31 mouse cellular contexts compared by ENCODE assay signal in the genomic region with DNA sequence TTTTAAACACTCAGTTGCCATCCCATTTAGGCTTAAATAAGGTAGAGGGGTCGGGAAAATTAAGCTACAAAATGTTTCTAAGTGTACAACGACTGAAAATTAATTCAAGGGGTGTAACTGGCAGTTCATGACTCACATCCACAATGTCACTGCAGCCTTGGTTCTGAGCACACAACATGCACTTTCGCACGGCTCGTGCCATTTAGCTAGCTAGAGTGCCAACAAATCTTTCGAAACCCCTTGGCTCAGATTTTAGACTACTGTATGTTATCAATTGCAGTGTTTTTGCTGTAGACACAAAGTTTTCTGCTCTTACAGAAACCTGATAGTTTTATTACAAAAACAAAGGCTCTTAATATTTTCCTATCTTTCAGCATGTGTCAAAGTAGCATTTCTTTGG. TPM values are rescaled to one million over a fixed set of nuclear protein-coding genes. Genes with fewer than 3 reads are reported as not detected.
DNase-seq lines count a peak whose midpoint lies in the region; TF ChIP-seq lines count a peak whose summit lies in the region.
"Had no signal": no experiment of that assay in that cellular context is flagged by ENCODE, and none has a peak within 500 bp of the region (broad histone marks: within the 10 kb centered on the region; RNA-seq: fewer than 3 reads in every experiment).

No protein-coding gene starts in this region.

- H3K79me2 ChIP-seq in heart, adult 2 months (replicated peaks; ENCODE audit: control insufficient read depth, insufficient read depth, low read length) = peaks cover 3% of the 10 kb centered on the region; the same call in 1 of the 2 replicates

- peaks cover 8% of the 10 kb centered on the region for H3K4me1 ChIP-seq in heart, adult 2 months (ENCODE audit: control insufficient read depth, insufficient read depth, low read length)

- H3K27me3 ChIP-seq in heart, adult 2 months (ENCODE audit: control insufficient read depth, insufficient read depth, low read length) = no peaks in the 10 kb centered on the region
- H3K27me3 ChIP-seq: embryonic facial prominence, embryonic 12.5 days; hindbrain, embryonic 12.5 days; intestine, embryonic 15.5 days; limb, embryonic 12.5 days; midbrain, embryonic 13.5 days; stomach, embryonic 15.5 days had no signal

- H3K4me3 ChIP-seq in heart, adult 2 months = no peak overlapping the region
- H3K4me3 ChIP-seq: embryonic facial prominence, embryonic 12.5 days; hindbrain, embryonic 12.5 days; intestine, embryonic 15.5 days; layer of hippocampus, adult 2 months; limb, embryonic 12.5 days; liver, embryonic 12.5 days; midbrain, embryonic 13.5 days; stomach, embryonic 15.5 days had no signal

- intact Hi-C loops in heart, adult 2 months (cut with DNase I) = no loop called here
- intact Hi-C loops in left cerebral cortex, postnatal 36 days (cut with DNase I) = no loop called here

- peaks cover 8% of the 10 kb centered on the region; the same call in 1 of the 2 replicates for H3K36me3 ChIP-seq in heart, adult 2 months (ENCODE audit: control insufficient read depth, insufficient read depth, low read length)
- H3K36me3 ChIP-seq: intestine, embryonic 15.5 days; stomach, embryonic 15.5 days had no signal

- peak; percentile 56 for DNase-seq in heart, adult 11 months
- DNase-seq in heart, adult 2 months = no peak
- DNase-seq in 416B (ENCODE audit: low read depth) = peak; percentile 26
- peak; percentile 71 for DNase-seq in adrenal gland, postnatal 10 days
- peak; percentile 93 for DNase-seq in fibroblast of lung, adult 2 months (ENCODE audit: low read depth)
- DNase-seq in left cerebral cortex, postnatal 36 days (ENCODE audit: low spot score in 2 of 2) = no peak
- DNase-seq in layer of hippocampus, adult 9-10 months (ENCODE audit: low spot score) = no peak
- no peak for DNase-seq in thymus, postnatal 0 days (ENCODE audit: low spot score)
- DNase-seq: cerebellum, adult 11-12 months; cerebellum, adult 9-11 months; embryo, embryonic 11 days; gastrocnemius, postnatal 10 days; heart, postnatal 36 days; kidney, adult 2 months; kidney, postnatal 36 days; layer of hippocampus, postnatal 36 days; liver, postnatal 0 days; lung, postnatal 10 days; right cerebral cortex, postnatal 25 days had no signal

- TF ChIP-seq EP300 in heart, adult 2 months (IDR thresholded peaks at IDR 0.05; ENCODE audit: insufficient read depth, low read depth, low read length) = no peak

- 74% methylated on average over 6 of the region's 6 CpGs for WGBS in heart, adult 2 months

- TF ChIP-seq CTCF in heart, adult 2 months (IDR thresholded peaks at IDR 0.05) = no peak

- no peak for TF ChIP-seq POLR2A in heart, adult 2 months (IDR thresholded peaks at IDR 0.05; ENCODE audit: insufficient read depth, low read depth, low read length)

- H3K9ac ChIP-seq in heart, adult 2 months (ENCODE audit: low read depth, low read length) = no peak overlapping the region
- H3K9ac ChIP-seq: embryonic facial prominence, embryonic 12.5 days; hindbrain, embryonic 12.5 days; intestine, embryonic 15.5 days; limb, embryonic 12.5 days; liver, embryonic 12.5 days; liver, postnatal 0 days; midbrain, embryonic 13.5 days; stomach, embryonic 15.5 days had no signal

- H3K27ac ChIP-seq in heart, adult 2 months = no peak overlapping the region
- H3K27ac ChIP-seq: embryonic facial prominence, embryonic 12.5 days; hindbrain, embryonic 12.5 days; hindbrain, postnatal 0 days; intestine, embryonic 15.5 days; layer of hippocampus, adult 2 months; limb, embryonic 12.5 days; liver, embryonic 12.5 days; macrophage; midbrain, embryonic 13.5 days; stomach, embryonic 15.5 days had no signal

RNA-seq across cellular contexts. Expression of a gene that starts 1.2 kb away (rescaled TPM):
- not detected for total RNA-seq in heart, adult 2 months (2021)
- polyA plus RNA-seq in heart, adult 2 months (2012; rRNA removed) = 0.04 TPM in 1 of 2 replicates, not detected in the other
- under 1 TPM in 1 of 2 experiments, not detected in 1; 0.06 TPM for total RNA-seq in adrenal gland, postnatal 10 days (2021)
- total RNA-seq in left cerebral cortex, postnatal 36 days (2021) = not detected
- 0.49 and 0.61 TPM in 2 replicates for polyA plus RNA-seq in thymus, postnatal 0 days (2015; fragmentation: Nextera tagmentation; extraction: Ambion mirVana)
- total RNA-seq: gastrocnemius, postnatal 10 days; heart, postnatal 36 days; hindbrain, postnatal 0 days; layer of hippocampus, adult 2 months; layer of hippocampus, postnatal 36 days; left cerebral cortex, postnatal 10 days; megakaryocyte-erythroid progenitor cell, adult 5-6 weeks had no signal
- polyA plus RNA-seq: macrophage had no signal

RNA-seq across cellular contexts. Expression of a gene that starts 1.9 kb away (rescaled TPM):
- total RNA-seq in heart, adult 2 months (2021) = 10 to 100 TPM; 49.7 to 52.8 TPM
- polyA plus RNA-seq in heart, adult 2 months (2012; rRNA removed) = 35.4 and 57.0 TPM in 2 replicates
- total RNA-seq in adrenal gland, postnatal 10 days (2021) = 100 to 1,000 TPM in 1 of 2 experiments, 10 to 100 TPM in 1; 82.9 to 103 TPM
- 10 to 100 TPM; 53.5 to 65.2 TPM for total RNA-seq in left cerebral cortex, postnatal 36 days (2021)
- 26.0 and 29.4 TPM in 2 replicates for polyA plus RNA-seq in thymus, postnatal 0 days (2015; fragmentation: Nextera tagmentation; extraction: Ambion mirVana)

Comparison
In these comparisons a context has a peak if more than half of its experiments do, and no peak if none do; other contexts are left out.
1. DNase-seq: peak in heart, adult 11 months (single experiment), 416B (single experiment), adrenal gland, postnatal 10 days (single experiment) and fibroblast of lung, adult 2 months (single experiment); none in heart, adult 2 months (0 of 2), left cerebral cortex, postnatal 36 days (0 of 2), layer of hippocampus, adult 9-10 months (single experiment) and thymus, postnatal 0 days (single experiment).